Mouse (Mus musculus) kidney, adult 2 months (tissue): ENCODE results near the gene Wwox.

Experiments used
- CTCF ChIP-seq: fragments of 200-500 bp; conservative IDR thresholded peaks from 2 replicates; pipeline ENCODE4 v1.5.1; 2011; ENCODE audit warnings: low read depth, mild to moderate bottlenecking, control low read depth, low read length, moderate library complexity, mixed read lengths; ENCODE audit not compliant: insufficient read depth, insufficient read length
- POLR2A ChIP-seq: fragments of 200-500 bp; IDR thresholded peaks from one replicate; pipeline ENCODE4 v1.6.1; 2011; ENCODE audit warnings: low read depth, low read length, control low read depth

DNA sequence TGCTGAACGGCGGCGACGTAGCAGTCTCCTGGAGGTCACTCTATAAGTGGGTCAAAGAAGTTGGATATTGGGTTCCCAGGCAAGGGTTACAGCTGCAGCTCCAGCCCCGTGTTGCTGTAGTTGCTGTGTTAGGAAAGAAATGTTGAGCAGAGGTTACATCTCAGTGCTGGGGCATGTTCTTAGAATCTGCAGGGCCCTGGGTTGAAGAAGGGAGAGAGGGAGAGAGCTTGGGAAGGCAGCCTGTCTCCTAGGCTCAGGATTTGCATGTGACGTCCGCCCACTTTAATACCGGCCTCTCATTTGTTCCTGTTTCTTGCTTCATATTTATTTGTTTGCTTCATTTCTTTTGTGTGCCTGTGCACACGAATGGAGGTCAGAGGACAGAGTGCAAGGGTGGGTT lies 410.0 kb downstream of the Wwox start:
- TF ChIP-seq CTCF = no peak
- TF ChIP-seq POLR2A = no peak
